ENCODE assay signal across 8 mouse cellular contexts in the genomic region with DNA sequence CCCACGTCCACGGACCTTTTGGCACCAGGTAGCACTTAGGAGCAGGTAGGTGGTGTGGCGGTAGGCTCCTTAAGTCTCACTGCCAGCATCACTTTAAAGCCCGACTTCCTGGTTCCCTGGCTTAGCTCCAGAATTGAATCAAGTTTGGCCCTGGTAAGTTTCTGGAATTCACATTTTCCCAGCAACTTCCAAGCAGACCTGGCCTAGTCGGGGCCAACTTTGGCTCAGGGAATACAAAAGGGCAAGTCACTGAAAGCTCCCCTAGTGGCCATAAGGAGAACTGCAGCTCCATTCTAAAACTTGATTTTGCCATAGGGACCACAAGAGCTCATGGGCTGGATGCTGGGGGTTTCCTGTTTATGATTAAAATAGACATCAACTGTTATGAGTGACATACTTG.
DNase-seq lines count a peak whose midpoint lies in the region; ATAC-seq and TF ChIP-seq lines count a peak whose summit lies in the region.

No protein-coding gene starts in this region.

- no peak for TF ChIP-seq EP300 in CH12.LX (IDR thresholded peaks at IDR 0.05; ENCODE audit: low read length)

- no peak for ATAC-seq in hindbrain, embryonic 11.5 days (ENCODE audit: low FRiP score)
- ATAC-seq in hindbrain, embryonic 12.5 days (ENCODE audit: low FRiP score), result no peak
- ATAC-seq in limb, embryonic 14.5 days (ENCODE audit: low FRiP score, low read depth), result no peak

- no peak overlapping the region for H3K9ac ChIP-seq in hindbrain, embryonic 11.5 days (ENCODE audit: low read depth, low read length)
- H3K9ac ChIP-seq in hindbrain, embryonic 12.5 days, result no peak overlapping the region
- no peak overlapping the region for H3K9ac ChIP-seq in CH12.LX (ENCODE audit: insufficient read depth, low read depth)
- no peak overlapping the region for H3K9ac ChIP-seq in limb, embryonic 14.5 days (ENCODE audit: low read depth, low read length, severe bottlenecking)

- TF ChIP-seq CTCF in CH12.LX (conservative IDR thresholded peaks at IDR 0.05 in 1 of 2, IDR thresholded peaks at IDR 0.05 in 1 of 2; ENCODE audit: low read depth in 2 of 2, low read length in 2 of 2), result peak in 1 of 2 experiments; percentile 61; a peak in 3 of 4 replicates

- H3K79me2 ChIP-seq in CH12.LX (replicated peaks; ENCODE audit: control insufficient read depth, extremely low read depth, insufficient read depth, poor library complexity, severe bottlenecking), result no peaks in the 10 kb centered on the region

- no peak overlapping the region for H3K4me2 ChIP-seq in hindbrain, embryonic 11.5 days (replicated peaks; ENCODE audit: low read depth, low read length)
- no peak overlapping the region for H3K4me2 ChIP-seq in hindbrain, embryonic 12.5 days (replicated peaks)
- no peak overlapping the region for H3K4me2 ChIP-seq in CH12.LX (ENCODE audit: insufficient read depth, low read depth, poor library complexity, severe bottlenecking)
- H3K4me2 ChIP-seq in limb, embryonic 14.5 days (replicated peaks; ENCODE audit: low read depth, low read length, severe bottlenecking), result no peak overlapping the region

- H3K27ac ChIP-seq in hindbrain, embryonic 11.5 days (ENCODE audit: low read depth, low read length), result no peak overlapping the region
- no peak overlapping the region for H3K27ac ChIP-seq in hindbrain, embryonic 12.5 days
- H3K27ac ChIP-seq in CH12.LX (ENCODE audit: insufficient read depth, low read depth), result no peak overlapping the region
- no peak overlapping the region for H3K27ac ChIP-seq in limb, embryonic 14.5 days (replicated peaks; ENCODE audit: low read depth, low read length)

- dilution Hi-C loops in CH12.LX (cut with MboI; ENCODE audit: extremely low pct_ligation_motif_present, extremely low pct_unique_long_range_greater_than_20kb, low sequenced_read_pairs), result no loop called here

- peak; percentile 70 for DNase-seq in hindbrain, embryonic 11.5 days (ENCODE audit: low spot score)
- peak; percentile 6 for DNase-seq in CH12.LX (ENCODE audit: extremely low read depth)
- DNase-seq in T-cell, adult 2 months (ENCODE audit: low spot score), result peak; percentile 4
- DNase-seq in limb, embryonic 14.5 days (ENCODE audit: low spot score), result peak; percentile 46
- DNase-seq in right cerebral cortex, adult 2 months (ENCODE audit: low spot score in 2 of 2), result no peak
- DNase-seq in frontal cortex, postnatal 25 days (ENCODE audit: low spot score in 2 of 2), result no peak
- no peak for DNase-seq in left cerebral cortex, adult 9 months (ENCODE audit: low spot score in 2 of 2)

- in situ Hi-C loops in CH12.LX (cut with MboI; ENCODE audit: low pct_ligation_motif_present, low pct_unique_long_range_greater_than_20kb, low sequenced_read_pairs), result no loop called here

- no peak overlapping the region for H3K4me3 ChIP-seq in hindbrain, embryonic 11.5 days (ENCODE audit: low read depth, low read length)
- no peak overlapping the region for H3K4me3 ChIP-seq in hindbrain, embryonic 12.5 days
- H3K4me3 ChIP-seq in CH12.LX (replicated peaks in 1 of 3; ENCODE audit: low read depth in 2 of 3, low read length in 2 of 3, poor library complexity in 1 of 3), result no peak overlapping the region
- H3K4me3 ChIP-seq in limb, embryonic 14.5 days (replicated peaks; ENCODE audit: low read length), result no peak overlapping the region

- no peak for TF ChIP-seq RAD21 in CH12.LX (IDR thresholded peaks at IDR 0.05; ENCODE audit: low read depth, low read length)

- H3K36me3 ChIP-seq in hindbrain, embryonic 11.5 days (ENCODE audit: control insufficient read depth, insufficient read depth, low read length), result no peaks in the 10 kb centered on the region
- no peaks in the 10 kb centered on the region for H3K36me3 ChIP-seq in hindbrain, embryonic 12.5 days
- H3K36me3 ChIP-seq in CH12.LX (replicated peaks in 1 of 2; ENCODE audit: control insufficient read depth in 1 of 2, insufficient read depth in 1 of 2, low read length in 1 of 2), result no peaks in the 10 kb centered on the region
- H3K36me3 ChIP-seq in limb, embryonic 14.5 days (ENCODE audit: control insufficient read depth, insufficient read depth, low read length), result no peaks in the 10 kb centered on the region

- H3K4me1 ChIP-seq in hindbrain, embryonic 11.5 days (replicated peaks; ENCODE audit: control insufficient read depth, insufficient read depth, low read length), result peaks cover 18% of the 10 kb centered on the region
- H3K4me1 ChIP-seq in hindbrain, embryonic 12.5 days, result peaks cover 50% of the 10 kb centered on the region
- H3K4me1 ChIP-seq in CH12.LX (ENCODE audit: control insufficient read depth in 1 of 2, insufficient read depth in 2 of 2), result peaks cover 0 to 3% of the 10 kb centered on the region in 2 experiments; a peak in 1 of 4 replicates
- H3K4me1 ChIP-seq in limb, embryonic 14.5 days (ENCODE audit: control insufficient read depth, insufficient read depth, low read length), result 0 out of 2 replicates have a peak, but pooled peaks cover 4% of the 10 kb centered on the region

- H3K9me3 ChIP-seq in hindbrain, embryonic 11.5 days (ENCODE audit: control insufficient read depth, low read length), result no peaks in the 10 kb centered on the region
- H3K9me3 ChIP-seq in hindbrain, embryonic 12.5 days (replicated peaks), result no peaks in the 10 kb centered on the region
- peaks cover 34% of the 10 kb centered on the region for H3K9me3 ChIP-seq in CH12.LX (replicated peaks; ENCODE audit: low read length)
- no peaks in the 10 kb centered on the region for H3K9me3 ChIP-seq in limb, embryonic 14.5 days (ENCODE audit: control insufficient read depth, low read length)

- WGBS in hindbrain, embryonic 11.5 days, result 76% methylated on average over 5 of the region's 5 CpGs
- 72% methylated on average over 5 of the region's 5 CpGs for WGBS in hindbrain, embryonic 12.5 days
- WGBS in limb, embryonic 14.5 days, result 67% methylated on average over 5 of the region's 5 CpGs

- no peak for TF ChIP-seq POLR2A in CH12.LX (IDR thresholded peaks at IDR 0.05; ENCODE audit: low read depth, low read length)
- no peak for TF ChIP-seq POLR2A in limb, embryonic 14.5 days (IDR thresholded peaks at IDR 0.05; ENCODE audit: borderline replicate concordance, extremely low read depth, insufficient read depth, insufficient read length)

- peaks cover 5% of the 10 kb centered on the region for H3K27me3 ChIP-seq in hindbrain, embryonic 11.5 days (ENCODE audit: control insufficient read depth, insufficient read depth, low read length)
- peaks cover under 1% of the 10 kb centered on the region; the same call in 1 of the 2 replicates for H3K27me3 ChIP-seq in hindbrain, embryonic 12.5 days
- no peaks in the 10 kb centered on the region for H3K27me3 ChIP-seq in CH12.LX (replicated peaks)
- peaks cover 22% of the 10 kb centered on the region for H3K27me3 ChIP-seq in limb, embryonic 14.5 days (ENCODE audit: control insufficient read depth, insufficient read depth, low read length)

TF ChIP-seq in CH12.LX, 34 proteins besides CTCF, POLR2A, EP300 and RAD21:
- TF ChIP-seq GABPA (IDR thresholded peaks at IDR 0.05; ENCODE audit: insufficient replicate concordance, low read depth, low read length), result no peak
- no peak for TF ChIP-seq ETS1 (conservative IDR thresholded peaks at IDR 0.05; ENCODE audit: low read depth, low read length)
- no peak for TF ChIP-seq KAT2A (IDR thresholded peaks at IDR 0.05; ENCODE audit: insufficient replicate concordance, low read length)
- no peak for TF ChIP-seq POLR2AphosphoS2 (IDR thresholded peaks at IDR 0.05; ENCODE audit: low read depth, low read length)
- no peak for TF ChIP-seq USF2 (conservative IDR thresholded peaks at IDR 0.05; ENCODE audit: low read depth, low read length)
- no peak for TF ChIP-seq MAZ (IDR thresholded peaks at IDR 0.05; ENCODE audit: low read depth, low read length)
- no peak for TF ChIP-seq SIN3A (IDR thresholded peaks at IDR 0.05; ENCODE audit: low read length)
- TF ChIP-seq MXI1 (IDR thresholded peaks at IDR 0.05; ENCODE audit: low read depth, low read length), result no peak
- TF ChIP-seq UBTF (IDR thresholded peaks at IDR 0.05; ENCODE audit: low read depth, low read length), result no peak
- no peak for TF ChIP-seq ZKSCAN1 (IDR thresholded peaks at IDR 0.05; ENCODE audit: borderline replicate concordance, low read depth, low read length)
- TF ChIP-seq ZC3H11A (IDR thresholded peaks at IDR 0.05; ENCODE audit: low read depth, low read length), result no peak
- no peak for TF ChIP-seq IRF4 (IDR thresholded peaks at IDR 0.05; ENCODE audit: low read depth, low read length)
- no peak for TF ChIP-seq MEF2A (IDR thresholded peaks at IDR 0.05; ENCODE audit: borderline replicate concordance, low read depth, low read length)
- TF ChIP-seq JUND (conservative IDR thresholded peaks at IDR 0.05; ENCODE audit: low read depth, low read length), result no peak
- no peak for TF ChIP-seq MYC (IDR thresholded peaks at IDR 0.05; ENCODE audit: low read depth, low read length)

Comparison
In these comparisons a context has a peak if more than half of its experiments do, and no peak if none do; other contexts are left out.
1. DNase-seq: peak in hindbrain, embryonic 11.5 days (single experiment), CH12.LX (single experiment), T-cell, adult 2 months (single experiment) and limb, embryonic 14.5 days (single experiment); none in right cerebral cortex, adult 2 months (0 of 2), frontal cortex, postnatal 25 days (0 of 2) and left cerebral cortex, adult 9 months (0 of 2).